Mouse (Mus musculus) heart, embryonic 14.5 days (tissue): ENCODE results near the gene Atp8b4. TPM values are rescaled to one million over a fixed set of nuclear protein-coding genes. Genes with fewer than 3 reads are reported as not detected.

Experiments used
- ATAC-seq: fragments of 200-750 bp; cut with Nextera tagmentation; 2 replicates; pipeline ENCODE4 v1.8.0; 2017; ENCODE audit warnings: low read depth, moderate TSS enrichment; ENCODE audit not compliant: insufficient number of reproducible peaks, insufficient read depth, low FRiP score
- H3K27ac ChIP-seq, 2 experiments: fragments of 200-500 bp in 1 of 2; fragments of 300-500 bp in 1 of 2; sonication (generic) in 1 of 2; replicated peaks in 1 of 2; 2 replicates each; pipeline ENCODE4 v1.5.1; 2012 to 2014; ENCODE audit warnings: low read depth in 2 of 2, low read length in 2 of 2, control low read depth in 1 of 2, mild to moderate bottlenecking in 1 of 2, mixed read lengths in 1 of 2; ENCODE audit not compliant: control insufficient read depth in 1 of 2, insufficient read depth in 1 of 2
- H3K27me3 ChIP-seq: fragments of 300-500 bp; sonication (generic); 2 replicates; pipeline ENCODE4 v1.6.1; 2014; ENCODE audit warnings: mild to moderate bottlenecking, low read length, control low read depth; ENCODE audit not compliant: control insufficient read depth, insufficient read depth
- H3K36me3 ChIP-seq: fragments of 300-500 bp; sonication (generic); 2 replicates; pipeline ENCODE4 v1.6.1; 2014; ENCODE audit warnings: mild to moderate bottlenecking, control low read depth, low read length, mixed read lengths; ENCODE audit not compliant: control insufficient read depth, insufficient read depth
- H3K4me1 ChIP-seq, 2 experiments: fragments of 200-500 bp in 1 of 2; fragments of 300-500 bp in 1 of 2; sonication (generic) in 1 of 2; 2 replicates each; pipeline ENCODE4 v1.6.1; 2012 to 2014; ENCODE audit warnings: low read length in 2 of 2, control low read depth in 1 of 2, mixed read lengths in 1 of 2; ENCODE audit not compliant: control insufficient read depth in 2 of 2, insufficient read depth in 2 of 2
- H3K4me2 ChIP-seq: fragments of 300-500 bp; sonication (generic); 2 replicates; pipeline ENCODE4 v1.6.1; 2014; ENCODE audit warnings: mild to moderate bottlenecking, low read length
- H3K4me3 ChIP-seq, 2 experiments: fragments of 200-500 bp in 1 of 2; fragments of 300-500 bp in 1 of 2; sonication (generic) in 1 of 2; 2 replicates each; pipeline ENCODE4 v1.5.1; 2012 to 2014; ENCODE audit warnings: low read length in 2 of 2, mild to moderate bottlenecking in 2 of 2, control low read depth in 1 of 2, low read depth in 1 of 2, moderate library complexity in 1 of 2; ENCODE audit not compliant: control insufficient read depth in 1 of 2, insufficient read depth in 1 of 2
- H3K9ac ChIP-seq: fragments of 300-500 bp; sonication (generic); 2 replicates; pipeline ENCODE4 v1.6.1; 2014; ENCODE audit warnings: mild to moderate bottlenecking, low read length
- H3K9me3 ChIP-seq: fragments of 300-500 bp; sonication (generic); 2 replicates; pipeline ENCODE4 v1.6.1; 2016; ENCODE audit warnings: low read length, control low read depth; ENCODE audit not compliant: control insufficient read depth
- WGBS: fragments of 180-500 bp; shearing (Covaris S2); extraction: QIAGEN DNeasy Blood & Tissue Kit; methylation state at CpG from one replicate; pipeline ENCODE4 v1.1.7; 2014; 5-methylcytosine and 5-hydroxymethylcytosine counted together
- polyA plus RNA-seq: library from polyadenylated mRNA; unstranded; fragments of >200 nt; fragmentation: Nextera tagmentation; extraction: Ambion mirVana; gene quantifications from 2 replicates; pipeline ENCODE4 v1.2.1, GENCODE M21; 2014

The Atp8b4 gene
- polyA plus RNA-seq, 1 experiment from 2014 or later = 0.16 TPM

GRCm38 (mm10) chr2:126515069-126515826 lies 14.8 kb upstream of the Atp8b4 start:
- H3K4me3 ChIP-seq = no peak overlapping the region
- no peak for ATAC-seq
- H3K27ac ChIP-seq = no peak overlapping the region
- no peaks in the 10 kb centered on the region for H3K27me3 ChIP-seq
- no peak overlapping the region for H3K9ac ChIP-seq
- 69% methylated on average over 6 of the region's 6 CpGs for WGBS
- no peaks in the 10 kb centered on the region for H3K9me3 ChIP-seq
- H3K4me2 ChIP-seq = no peak overlapping the region
- no peaks in the 10 kb centered on the region for H3K36me3 ChIP-seq
- H3K4me1 ChIP-seq = peaks cover 3 to 6% of the 10 kb centered on the region in 2 experiments; a peak in 3 of 4 replicates

GRCm38 (mm10) chr2:126508228-126508627 lies 7.8 kb upstream of the Atp8b4 start:
- H3K4me1 ChIP-seq = no peaks in the 10 kb centered on the region
- ATAC-seq = no peak
- 38% methylated on average over 1 of the region's 1 CpGs for WGBS
- H3K27me3 ChIP-seq = no peaks in the 10 kb centered on the region
- no peak overlapping the region for H3K9ac ChIP-seq
- H3K27ac ChIP-seq = no peak overlapping the region
- no peak overlapping the region for H3K4me3 ChIP-seq
- no peaks in the 10 kb centered on the region for H3K36me3 ChIP-seq
- H3K9me3 ChIP-seq = no peaks in the 10 kb centered on the region
- H3K4me2 ChIP-seq = no peak overlapping the region

GRCm38 (mm10) chr2:126507477-126507876 lies 7.0 kb upstream of the Atp8b4 start:
- Histone ChIP-seq H3K9me3 (no peaks in the 10 kb centered on the region), H3K36me3 (no peaks in the 10 kb centered on the region), H3K4me3 (no peak overlapping the region), H3K27me3 (no peaks in the 10 kb centered on the region), H3K4me2 (no peak overlapping the region), H3K4me1 (no peaks in the 10 kb centered on the region), H3K27ac (no peak overlapping the region), H3K9ac (no peak overlapping the region)
- no peak for ATAC-seq
- WGBS = 82% methylated on average over 5 of the region's 5 CpGs

GRCm38 (mm10) chr2:126505156-126505555 lies 4.7 kb upstream of the Atp8b4 start:
- 60% methylated on average over 1 of the region's 1 CpGs for WGBS
- H3K4me2 ChIP-seq = no peak overlapping the region
- ATAC-seq = no peak
- H3K4me3 ChIP-seq = no peak overlapping the region
- no peak overlapping the region for H3K9ac ChIP-seq
- no peak overlapping the region for H3K27ac ChIP-seq
- no peaks in the 10 kb centered on the region for H3K36me3 ChIP-seq
- no peaks in the 10 kb centered on the region for H3K9me3 ChIP-seq
- H3K4me1 ChIP-seq = no peaks in the 10 kb centered on the region
- H3K27me3 ChIP-seq = no peaks in the 10 kb centered on the region

GRCm38 (mm10) chr2:126499730-126500129 lies 744 bp downstream of the Atp8b4 start:
- ATAC-seq = no peak
- Histone ChIP-seq H3K27ac (no peak overlapping the region), H3K9ac (no peak overlapping the region), H3K36me3 (no peaks in the 10 kb centered on the region), H3K9me3 (no peaks in the 10 kb centered on the region), H3K27me3 (no peaks in the 10 kb centered on the region), H3K4me1 (no peaks in the 10 kb centered on the region), H3K4me3 (no peak overlapping the region), H3K4me2 (no peak overlapping the region)
- WGBS = 71% methylated on average over 8 of the region's 8 CpGs

GRCm38 (mm10) chr2:126498761-126499452 lies 1.6 kb downstream of the Atp8b4 start:
- H3K4me3 ChIP-seq = no peak overlapping the region
- no peaks in the 10 kb centered on the region for H3K36me3 ChIP-seq
- no peaks in the 10 kb centered on the region for H3K4me1 ChIP-seq
- H3K4me2 ChIP-seq = no peak overlapping the region
- H3K27ac ChIP-seq = no peak overlapping the region
- no peak for ATAC-seq
- no peaks in the 10 kb centered on the region for H3K9me3 ChIP-seq
- no peaks in the 10 kb centered on the region for H3K27me3 ChIP-seq
- no peak overlapping the region for H3K9ac ChIP-seq
- 86% methylated on average over 11 of the region's 11 CpGs for WGBS

- no peak overlapping the region for H3K9ac ChIP-seq
- no peak overlapping the region for H3K4me3 ChIP-seq
- no peaks in the 10 kb centered on the region for H3K4me1 ChIP-seq
- no peaks in the 10 kb centered on the region for H3K36me3 ChIP-seq
- no peak overlapping the region for H3K4me2 ChIP-seq
- H3K27me3 ChIP-seq = no peaks in the 10 kb centered on the region
- H3K9me3 ChIP-seq = no peaks in the 10 kb centered on the region
- 80% methylated on average over 9 of the region's 9 CpGs for WGBS
- no peak overlapping the region for H3K27ac ChIP-seq
- ATAC-seq = no peak
Observed at GRCm38 (mm10) chr2:126496838-126497237, 3.6 kb downstream of the Atp8b4 start.
